Mouse (Mus musculus) heart, postnatal 10 days (tissue): ENCODE data around the gene Dmrtc1c2. TPM values are rescaled to one million over a fixed set of nuclear protein-coding genes. Genes with fewer than 3 reads are reported as not detected.
"Not testable (repeated sequence)": the region's sequence is repeated elsewhere in the genome, so short reads cannot be mapped to it uniquely, and the experiment has no call there.

Source experiments
- DNase-seq, 2 experiments: peaks; one replicate each; pipeline ENCODE4 v3.0.0; 2021
- intact Hi-C: fragments of 180-260 bp; cut with DNase I; formaldehyde crosslinking; loops from one replicate; pipeline ENCODE4 v1.15.1; 2025
- total RNA-seq, 2 experiments: library from RNA; stranded (reverse); gene quantifications; 2 replicates each; pipeline ENCODE4 v1.2.3; 2021

Gene Dmrtc1c2
- total RNA-seq: not detected

DNA sequence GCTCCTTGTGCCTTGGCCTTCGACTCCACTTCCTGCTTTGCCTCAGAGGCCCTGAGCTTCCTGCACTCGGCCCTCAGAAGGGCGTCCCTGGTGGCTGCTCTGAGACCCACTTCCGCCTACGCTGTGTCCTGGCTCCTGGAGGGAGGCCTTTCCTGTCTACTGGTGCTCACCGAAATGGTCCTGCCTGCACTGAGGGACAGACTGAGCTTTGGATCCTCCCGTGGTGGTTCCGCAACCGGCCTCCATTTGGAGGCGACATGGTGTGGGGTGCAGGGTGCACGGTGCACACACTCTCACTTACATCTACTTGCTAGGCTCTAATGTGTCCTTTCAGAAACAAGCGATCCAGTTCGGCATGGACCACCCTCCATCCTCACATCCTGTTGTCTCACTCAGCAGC is at the start of gene Dmrtc1c2:
Gene Dmrtc1c2 (minus strand): TSS at position 101 of the 400 bp plus-strand sequence.
- intact Hi-C loops, DNase-seq: not testable (repeated sequence)

DNA sequence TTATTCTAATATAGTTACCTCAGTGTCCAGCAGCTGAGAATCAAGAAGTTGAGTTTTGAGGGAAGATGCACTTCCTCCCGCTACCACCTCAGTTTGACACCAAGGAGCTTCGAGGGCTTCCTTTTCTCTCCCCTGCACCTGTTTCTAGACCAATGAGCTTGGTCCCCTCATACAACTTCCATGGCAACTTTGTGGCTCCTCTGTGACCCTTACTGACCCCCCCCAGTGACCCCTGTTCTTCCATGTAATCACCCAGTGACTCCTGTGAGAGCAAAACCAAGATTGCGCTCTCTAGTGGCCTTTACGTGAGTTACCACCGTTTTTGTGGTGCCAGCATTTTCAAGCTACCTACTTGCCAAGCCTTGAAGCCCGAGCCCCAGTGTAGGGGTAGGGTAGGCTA is 13.5 kb upstream of the Dmrtc1c2 start, which contains the start of gene 1700031F05Rik:
Gene 1700031F05Rik (minus strand): TSS at position 101 of the 400 bp plus-strand sequence.
- intact Hi-C loops: no loop called here
- no peak for DNase-seq

DNA sequence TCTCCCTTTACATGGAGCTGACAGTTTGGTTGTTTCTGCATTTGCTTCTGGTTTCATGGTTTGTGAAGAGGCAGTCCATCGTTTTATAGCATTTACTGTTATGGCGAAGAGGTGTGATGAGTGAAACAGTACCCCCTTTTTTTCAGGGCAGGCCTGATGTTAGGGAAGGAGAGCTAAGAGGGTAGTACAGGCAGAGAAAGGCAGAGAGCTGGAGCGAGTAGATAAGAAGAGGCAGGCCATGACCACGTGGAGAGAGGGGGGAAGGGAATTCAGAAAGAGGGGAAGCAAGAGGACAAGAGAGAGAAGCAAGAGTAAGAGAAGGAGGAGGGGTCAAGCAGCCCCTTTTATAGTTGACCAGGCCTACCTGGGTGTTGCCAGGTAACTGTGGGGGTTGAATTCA is 42.1 kb downstream of the Dmrtc1c2 start:
- intact Hi-C loops: no loop called here
- no peak for DNase-seq

DNA sequence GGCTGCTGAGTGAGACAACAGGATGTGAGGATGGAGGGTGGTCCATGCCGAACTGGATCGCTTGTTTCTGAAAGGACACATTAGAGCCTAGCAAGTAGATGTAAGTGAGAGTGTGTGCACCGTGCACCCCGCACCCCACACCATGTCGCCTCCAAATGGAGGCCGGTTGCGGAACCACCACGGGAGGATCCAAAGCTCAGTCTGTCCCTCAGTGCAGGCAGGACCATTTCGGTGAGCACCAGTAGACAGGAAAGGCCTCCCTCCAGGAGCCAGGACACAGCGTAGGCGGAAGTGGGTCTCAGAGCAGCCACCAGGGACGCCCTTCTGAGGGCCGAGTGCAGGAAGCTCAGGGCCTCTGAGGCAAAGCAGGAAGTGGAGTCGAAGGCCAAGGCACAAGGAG is 51.8 kb downstream of the Dmrtc1c2 start, which contains the start of gene Dmrtc1c1:
Gene Dmrtc1c1 (plus strand): TSS at position 301 of the 400 bp plus-strand sequence.
- intact Hi-C loops, DNase-seq: not testable (repeated sequence)

Other genes starting within 250 kb of the Dmrtc1c2 start
- 10 to 100 TPM; 24.0 to 32.7 TPM for gene Phka1, start 210.4 kb downstream of the Dmrtc1c2 start, total RNA-seq
- gene Gm3880, start 167.6 kb downstream of the Dmrtc1c2 start, total RNA-seq: not detected
- not detected for gene Gm9112, start 147.0 kb downstream of the Dmrtc1c2 start, total RNA-seq
- gene Dmrtc1b, start 146.8 kb downstream of the Dmrtc1c2 start, total RNA-seq: not detected
- not detected for gene Dmrtc1c1, start 51.7 kb downstream of the Dmrtc1c2 start, total RNA-seq
- not detected for gene 1700031F05Rik, start 13.4 kb upstream of the Dmrtc1c2 start, total RNA-seq
- gene Dmrtc1a, start 54.1 kb upstream of the Dmrtc1c2 start, total RNA-seq: under 1 TPM in 1 of 2 experiments, not detected in 1; 0.34 TPM
- not detected for gene 1700011M02Rik, start 54.3 kb upstream of the Dmrtc1c2 start, total RNA-seq
- gene 1700018G05Rik, start 73.8 kb upstream of the Dmrtc1c2 start, total RNA-seq: not detected